Mouse (Mus musculus): ENCODE measurements around the gene Ocrl. TPM values are rescaled to one million over a fixed set of nuclear protein-coding genes. Genes with fewer than 3 reads are reported as not detected.

The Ocrl gene
- polyA plus RNA-seq, 1 experiment from 2014 or later = 22.5 TPM

DNA sequence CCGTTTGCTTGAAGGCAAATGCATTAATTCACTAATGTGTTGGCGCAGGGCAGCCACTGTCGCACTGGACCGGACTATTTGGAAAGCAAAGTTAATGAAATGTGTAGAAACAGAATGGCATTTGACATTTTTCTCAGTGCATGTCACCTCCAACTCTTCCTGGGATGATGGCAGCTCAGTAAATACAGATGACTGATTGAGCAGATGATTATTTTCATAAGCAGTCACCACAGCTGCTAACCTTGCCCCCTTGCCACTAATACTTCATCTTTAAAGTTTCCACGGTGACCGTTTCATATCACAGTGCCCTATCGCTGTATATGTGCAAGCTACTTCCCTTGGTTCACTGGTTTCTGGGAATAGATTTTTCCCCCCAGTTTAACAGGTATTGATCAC lies 1.4 kb downstream of the Ocrl start:
- H3K4me3 ChIP-seq (ENCODE audit: low read depth, low read length) = no peak overlapping the region
- WGBS = 88% methylated on average over 7 of the region's 7 CpGs

GRCm38 (mm10) chrX:47916831-47917230 lies 4.6 kb downstream of the Ocrl start:
- H3K9ac ChIP-seq (ENCODE audit: low read length) = no peak overlapping the region
- no peak for DNase-seq (ENCODE audit: low spot score)
- no peak overlapping the region for H3K27ac ChIP-seq (ENCODE audit: low read depth, low read length)
- no peaks in the 10 kb centered on the region for H3K9me3 ChIP-seq (replicated peaks; ENCODE audit: control insufficient read depth, low read length)
- H3K4me3 ChIP-seq (ENCODE audit: low read depth, low read length) = no peak overlapping the region
- H3K27me3 ChIP-seq (replicated peaks; ENCODE audit: control insufficient read depth, insufficient read depth, low read length) = no peaks in the 10 kb centered on the region
- H3K4me1 ChIP-seq (ENCODE audit: control insufficient read depth, insufficient read depth, low read length) = 0 out of 2 replicates have a peak, but pooled peaks cover 3% of the 10 kb centered on the region
- H3K4me2 ChIP-seq (ENCODE audit: low read length) = no peak overlapping the region
- H3K36me3 ChIP-seq (ENCODE audit: control insufficient read depth, insufficient read depth, low read length) = 0 out of 2 replicates have a peak, but pooled peaks cover 7% of the 10 kb centered on the region
- 69% methylated on average over 1 of the region's 1 CpGs for WGBS
- no peak for ATAC-seq

More for the DNA sequence above, 1.4 kb downstream of the Ocrl start:
- DNase-seq (ENCODE audit: low spot score) = no peak
- no peaks in the 10 kb centered on the region for H3K9me3 ChIP-seq (replicated peaks; ENCODE audit: control insufficient read depth, low read length)
- ATAC-seq = no peak
- no peaks in the 10 kb centered on the region for H3K27me3 ChIP-seq (replicated peaks; ENCODE audit: control insufficient read depth, insufficient read depth, low read length)
- 0 out of 2 replicates have a peak, but pooled peaks cover 7% of the 10 kb centered on the region for H3K36me3 ChIP-seq (ENCODE audit: control insufficient read depth, insufficient read depth, low read length)
- peak overlapping the region; percentile 44; the same call in 1 of the 2 replicates for H3K4me2 ChIP-seq (ENCODE audit: low read length)
- 0 out of 2 replicates have a peak, but pooled peaks cover 3% of the 10 kb centered on the region for H3K4me1 ChIP-seq (ENCODE audit: control insufficient read depth, insufficient read depth, low read length)
- no peak overlapping the region for H3K27ac ChIP-seq (ENCODE audit: low read depth, low read length)
- H3K9ac ChIP-seq (ENCODE audit: low read length) = no peak overlapping the region

DNA sequence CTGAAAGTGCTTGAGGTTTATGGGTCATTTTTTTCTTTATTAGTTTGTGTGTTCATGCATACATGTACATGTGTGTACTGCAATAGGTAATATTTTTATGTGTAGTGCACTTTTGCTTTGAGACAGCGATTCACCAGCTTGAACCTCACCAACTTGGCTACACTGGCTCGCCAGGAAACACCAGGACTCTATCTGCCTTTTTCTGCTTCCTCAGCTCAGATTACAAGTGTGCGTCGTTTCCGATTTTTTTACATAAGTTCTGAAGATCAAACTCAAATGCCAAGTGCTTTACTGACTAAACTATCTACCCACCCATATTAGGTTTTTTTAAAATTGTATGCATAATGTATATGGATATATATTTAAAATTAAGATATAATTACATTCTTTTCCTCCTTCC lies 8.4 kb downstream of the Ocrl start:
- no peak overlapping the region for H3K4me3 ChIP-seq (ENCODE audit: low read depth, low read length)
- no peak overlapping the region for H3K27ac ChIP-seq (ENCODE audit: low read depth, low read length)
- ATAC-seq (no peak), DNase-seq (ENCODE audit: low spot score) (no peak)
- H3K27me3 ChIP-seq (replicated peaks; ENCODE audit: control insufficient read depth, insufficient read depth, low read length) = no peaks in the 10 kb centered on the region
- no peak overlapping the region for H3K4me2 ChIP-seq (ENCODE audit: low read length)
- H3K9ac ChIP-seq (ENCODE audit: low read length) = no peak overlapping the region
- no peaks in the 10 kb centered on the region for H3K4me1 ChIP-seq (ENCODE audit: control insufficient read depth, insufficient read depth, low read length)
- 0 out of 2 replicates have a peak, but pooled peaks cover 7% of the 10 kb centered on the region for H3K36me3 ChIP-seq (ENCODE audit: control insufficient read depth, insufficient read depth, low read length)
- H3K9me3 ChIP-seq (replicated peaks; ENCODE audit: control insufficient read depth, low read length) = no peaks in the 10 kb centered on the region
- WGBS = 89% methylated on average over 5 of the region's 5 CpGs

- H3K27me3 ChIP-seq (replicated peaks; ENCODE audit: control insufficient read depth, insufficient read depth, low read length) = no peaks in the 10 kb centered on the region
- no peaks in the 10 kb centered on the region for H3K4me1 ChIP-seq (ENCODE audit: control insufficient read depth, insufficient read depth, low read length)
- H3K9me3 ChIP-seq (replicated peaks; ENCODE audit: control insufficient read depth, low read length) = no peaks in the 10 kb centered on the region
- no peak overlapping the region for H3K27ac ChIP-seq (ENCODE audit: low read depth, low read length)
- H3K36me3 ChIP-seq (ENCODE audit: control insufficient read depth, insufficient read depth, low read length) = 0 out of 2 replicates have a peak, but pooled peaks cover 3% of the 10 kb centered on the region
- 58% methylated on average over 3 of the region's 3 CpGs for WGBS
- no peak for ATAC-seq
- H3K9ac ChIP-seq (ENCODE audit: low read length) = no peak overlapping the region
- H3K4me2 ChIP-seq (ENCODE audit: low read length) = no peak overlapping the region
- no peak overlapping the region for H3K4me3 ChIP-seq (ENCODE audit: low read depth, low read length)
- no peak for DNase-seq (ENCODE audit: low spot score)
Measured at GRCm38 (mm10) chrX:47927981-47928380, 15.8 kb downstream of the Ocrl start.

- no peaks in the 10 kb centered on the region for H3K4me1 ChIP-seq (ENCODE audit: control insufficient read depth, insufficient read depth, low read length)
- no peak overlapping the region for H3K4me2 ChIP-seq (ENCODE audit: low read length)
- WGBS = 82% methylated on average over 3 of the region's 3 CpGs
- no peaks in the 10 kb centered on the region for H3K9me3 ChIP-seq (replicated peaks; ENCODE audit: control insufficient read depth, low read length)
- DNase-seq (ENCODE audit: low spot score) = no peak
- no peaks in the 10 kb centered on the region for H3K27me3 ChIP-seq (replicated peaks; ENCODE audit: control insufficient read depth, insufficient read depth, low read length)
- ATAC-seq = no peak
- no peak overlapping the region for H3K4me3 ChIP-seq (ENCODE audit: low read depth, low read length)
- no peak overlapping the region for H3K9ac ChIP-seq (ENCODE audit: low read length)
- H3K27ac ChIP-seq (ENCODE audit: low read depth, low read length) = no peak overlapping the region
- 0 out of 2 replicates have a peak, but pooled peaks cover 10% of the 10 kb centered on the region for H3K36me3 ChIP-seq (ENCODE audit: control insufficient read depth, insufficient read depth, low read length)
Measured at GRCm38 (mm10) chrX:47930449-47930848, 18.3 kb downstream of the Ocrl start.

GRCm38 (mm10) chrX:47934352-47934751 lies 22.2 kb downstream of the Ocrl start:
- peaks cover 2% of the 10 kb centered on the region; the same call in 1 of the 2 replicates for H3K4me1 ChIP-seq (ENCODE audit: control insufficient read depth, insufficient read depth, low read length)
- H3K9me3 ChIP-seq (replicated peaks; ENCODE audit: control insufficient read depth, low read length) = no peaks in the 10 kb centered on the region
- no peaks in the 10 kb centered on the region for H3K27me3 ChIP-seq (replicated peaks; ENCODE audit: control insufficient read depth, insufficient read depth, low read length)
- WGBS = 82% methylated on average over 11 of the region's 11 CpGs
- H3K4me3 ChIP-seq (ENCODE audit: low read depth, low read length) = no peak overlapping the region
- H3K36me3 ChIP-seq (ENCODE audit: control insufficient read depth, insufficient read depth, low read length) = peaks cover 13% of the 10 kb centered on the region; the same call in 1 of the 2 replicates
- H3K9ac ChIP-seq (ENCODE audit: low read length) = no peak overlapping the region
- ATAC-seq (no peak), DNase-seq (ENCODE audit: low spot score) (no peak)
- no peak overlapping the region for H3K27ac ChIP-seq (ENCODE audit: low read depth, low read length)
- no peak overlapping the region for H3K4me2 ChIP-seq (ENCODE audit: low read length)

GRCm38 (mm10) chrX:47936885-47937284 lies 24.7 kb downstream of the Ocrl start:
- 48% methylated on average over 5 of the region's 5 CpGs for WGBS
- Histone ChIP-seq H3K9ac (ENCODE audit: low read length) (no peak overlapping the region), H3K4me2 (ENCODE audit: low read length) (no peak overlapping the region), H3K36me3 (ENCODE audit: control insufficient read depth, insufficient read depth, low read length) (peaks cover 10% of the 10 kb centered on the region; the same call in 1 of the 2 replicates), H3K9me3 (replicated peaks; ENCODE audit: control insufficient read depth, low read length) (no peaks in the 10 kb centered on the region), H3K4me1 (ENCODE audit: control insufficient read depth, insufficient read depth, low read length) (peaks cover 2% of the 10 kb centered on the region; the same call in 1 of the 2 replicates), H3K27ac (ENCODE audit: low read depth, low read length) (no peak overlapping the region), H3K4me3 (ENCODE audit: low read depth, low read length) (no peak overlapping the region), H3K27me3 (replicated peaks; ENCODE audit: control insufficient read depth, insufficient read depth, low read length) (no peaks in the 10 kb centered on the region)
- DNase-seq (ENCODE audit: low spot score) = no peak
- ATAC-seq = no peak

GRCm38 (mm10) chrX:47937740-47938139 lies 25.6 kb downstream of the Ocrl start:
- Histone ChIP-seq H3K4me2 (ENCODE audit: low read length) (no peak overlapping the region), H3K27ac (ENCODE audit: low read depth, low read length) (no peak overlapping the region), H3K4me3 (ENCODE audit: low read depth, low read length) (no peak overlapping the region), H3K27me3 (replicated peaks; ENCODE audit: control insufficient read depth, insufficient read depth, low read length) (no peaks in the 10 kb centered on the region), H3K9me3 (replicated peaks; ENCODE audit: control insufficient read depth, low read length) (no peaks in the 10 kb centered on the region), H3K4me1 (ENCODE audit: control insufficient read depth, insufficient read depth, low read length) (peaks cover 2% of the 10 kb centered on the region; the same call in 1 of the 2 replicates), H3K36me3 (ENCODE audit: control insufficient read depth, insufficient read depth, low read length) (peaks cover 10% of the 10 kb centered on the region; the same call in 1 of the 2 replicates), H3K9ac (ENCODE audit: low read length) (no peak overlapping the region)
- 23% methylated on average over 2 of the region's 2 CpGs for WGBS
- ATAC-seq (peak; percentile 69; the same call in 1 of the 2 replicates), DNase-seq (ENCODE audit: low spot score) (peak; percentile 82)

GRCm38 (mm10) chrX:47949729-47950128 lies 37.5 kb downstream of the Ocrl start:
- ATAC-seq (peak; percentile 79), DNase-seq (ENCODE audit: low spot score) (peak; percentile 47)
- Histone ChIP-seq H3K4me1 (ENCODE audit: control insufficient read depth, insufficient read depth, low read length) (no peaks in the 10 kb centered on the region), H3K4me2 (ENCODE audit: low read length) (no peak overlapping the region), H3K4me3 (ENCODE audit: low read depth, low read length) (no peak overlapping the region), H3K9me3 (replicated peaks; ENCODE audit: control insufficient read depth, low read length) (no peaks in the 10 kb centered on the region), H3K9ac (ENCODE audit: low read length) (no peak overlapping the region), H3K27ac (ENCODE audit: low read depth, low read length) (peak overlapping the region; percentile 14; the same call in 1 of the 2 replicates), H3K36me3 (ENCODE audit: control insufficient read depth, insufficient read depth, low read length) (no peaks in the 10 kb centered on the region), H3K27me3 (replicated peaks; ENCODE audit: control insufficient read depth, insufficient read depth, low read length) (no peaks in the 10 kb centered on the region)
- 38% methylated on average over 3 of the region's 3 CpGs for WGBS

Data from forebrain, embryonic 14.5 days (tissue).